Mouse (Mus musculus): ENCODE data around the gene Cad. TPM values are rescaled to one million over a fixed set of nuclear protein-coding genes. Genes with fewer than 3 reads are reported as not detected.
"Not testable (repeated sequence)": the region's sequence is repeated elsewhere in the genome, so short reads cannot be mapped to it uniquely, and the experiment has no call there.

Cad gene
- polyA plus RNA-seq, 1 experiment from 2014 or later, result 22.9 TPM

DNA sequence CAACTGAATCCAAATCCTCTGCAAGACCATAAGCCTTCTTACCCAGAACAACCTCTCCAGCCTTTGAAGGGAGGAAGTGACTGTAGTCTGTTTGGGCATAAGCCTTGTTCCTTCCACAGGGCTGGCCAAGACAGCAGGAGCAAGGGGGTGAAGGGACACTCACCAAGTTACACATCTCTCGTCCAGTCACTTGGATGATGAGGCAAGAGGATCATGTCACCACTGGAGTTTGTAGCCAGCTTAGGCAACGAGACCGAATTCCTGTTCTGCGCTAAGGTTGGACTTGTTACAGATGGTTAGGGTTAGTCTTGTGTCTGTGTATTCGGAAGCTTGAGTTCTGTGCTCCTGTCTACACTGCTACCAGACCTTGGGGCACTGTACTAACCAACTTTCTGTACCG lies 19.9 kb upstream of the Cad start:
- no peak for ATAC-seq (replicated peaks; ENCODE audit: insufficient number of reproducible peaks, low FRiP score, low TSS enrichment)
- Histone ChIP-seq H3K9ac (ENCODE audit: low read depth, low read length) (no peak overlapping the region), H3K27ac (ENCODE audit: low read depth, low read length) (no peak overlapping the region), H3K9me3 (replicated peaks; ENCODE audit: control insufficient read depth, low read length) (no peaks in the 10 kb centered on the region), H3K4me3 (ENCODE audit: low read depth, low read length) (no peak overlapping the region), H3K27me3 (ENCODE audit: control insufficient read depth, insufficient read depth, low read length) (no peaks in the 10 kb centered on the region), H3K36me3 (ENCODE audit: control insufficient read depth, insufficient read depth, low read length) (peaks cover 2% of the 10 kb centered on the region; the same call in 1 of the 2 replicates), H3K4me1 (ENCODE audit: control insufficient read depth, insufficient read depth, low read length) (no peaks in the 10 kb centered on the region), H3K4me2 (no peak overlapping the region)
- 87% methylated on average over 6 of the region's 6 CpGs for WGBS (ENCODE audit: insufficient replicate concordance)

DNA sequence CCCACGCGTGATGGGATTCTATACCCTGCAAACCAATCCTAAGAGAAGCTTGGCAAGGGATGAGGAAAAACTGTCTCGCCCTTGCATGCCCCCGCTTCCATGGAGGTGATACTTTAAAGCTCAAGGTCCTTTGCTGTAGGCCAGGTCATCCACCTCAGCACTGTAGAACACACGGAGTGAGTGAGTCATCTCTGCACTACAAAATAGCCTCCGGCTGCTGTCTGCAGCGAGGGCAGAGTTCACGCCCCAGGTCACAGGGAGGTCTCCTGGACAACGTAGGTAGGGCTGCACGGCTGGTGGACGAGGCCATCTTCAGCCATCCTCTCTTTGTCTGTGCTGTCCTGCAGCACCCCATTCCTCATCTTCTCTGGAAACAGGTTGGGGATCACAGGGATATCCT lies 18.0 kb upstream of the Cad start:
- WGBS (ENCODE audit: insufficient replicate concordance), result 81% methylated on average over 11 of the region's 11 CpGs
- not testable (repeated sequence) for H3K36me3 ChIP-seq (ENCODE audit: control insufficient read depth, insufficient read depth, low read length); H3K9me3 ChIP-seq (replicated peaks; ENCODE audit: control insufficient read depth, low read length); ATAC-seq (replicated peaks; ENCODE audit: insufficient number of reproducible peaks, low FRiP score, low TSS enrichment); H3K9ac ChIP-seq (ENCODE audit: low read depth, low read length); H3K4me2 ChIP-seq; H3K27ac ChIP-seq (ENCODE audit: low read depth, low read length); H3K4me3 ChIP-seq (ENCODE audit: low read depth, low read length); H3K4me1 ChIP-seq (ENCODE audit: control insufficient read depth, insufficient read depth, low read length); H3K27me3 ChIP-seq (ENCODE audit: control insufficient read depth, insufficient read depth, low read length)

DNA sequence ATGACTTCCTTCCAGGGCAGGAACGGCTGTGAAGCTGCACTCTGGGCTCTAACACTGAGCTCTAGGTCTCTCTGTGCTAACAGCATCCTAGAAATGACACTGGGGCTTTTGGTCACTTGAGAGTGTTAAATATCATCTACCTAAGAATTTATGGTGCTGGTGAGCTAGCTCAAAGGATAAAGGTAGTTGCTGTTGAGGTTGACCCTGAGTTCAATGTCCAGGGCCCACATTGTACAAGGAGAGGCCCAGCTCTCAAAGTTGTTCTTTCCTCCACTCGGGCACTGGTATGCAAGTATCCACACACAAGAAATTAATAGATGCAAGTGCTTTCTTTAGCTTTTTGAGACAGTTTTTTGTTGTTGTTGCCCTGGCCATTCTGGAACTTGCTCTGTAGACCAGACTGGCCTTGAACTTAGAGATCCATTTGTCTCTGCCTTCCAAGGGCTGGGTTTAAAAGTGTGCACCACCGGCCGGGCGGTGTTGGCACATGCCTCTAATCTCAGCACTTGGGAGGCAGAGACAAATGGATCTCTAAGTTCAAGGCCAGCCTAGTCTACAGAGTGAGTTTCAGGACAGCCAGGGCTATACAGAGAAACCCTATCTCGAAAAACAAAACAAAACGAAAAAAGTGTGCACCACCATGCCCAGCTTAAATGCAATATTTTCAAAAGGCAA lies 16.3 kb upstream of the Cad start:
- no peaks in the 10 kb centered on the region for H3K27me3 ChIP-seq (ENCODE audit: control insufficient read depth, insufficient read depth, low read length)
- ATAC-seq (replicated peaks; ENCODE audit: insufficient number of reproducible peaks, low FRiP score, low TSS enrichment), result no peak
- no peak overlapping the region for H3K27ac ChIP-seq (ENCODE audit: low read depth, low read length)
- H3K4me3 ChIP-seq (ENCODE audit: low read depth, low read length), result no peak overlapping the region
- WGBS (ENCODE audit: insufficient replicate concordance), result 82% methylated on average over 7 of the region's 7 CpGs
- no peak overlapping the region for H3K9ac ChIP-seq (ENCODE audit: low read depth, low read length)
- H3K4me1 ChIP-seq (ENCODE audit: control insufficient read depth, insufficient read depth, low read length), result no peaks in the 10 kb centered on the region
- no peak overlapping the region for H3K4me2 ChIP-seq
- H3K9me3 ChIP-seq (replicated peaks; ENCODE audit: control insufficient read depth, low read length), result no peaks in the 10 kb centered on the region
- H3K36me3 ChIP-seq (ENCODE audit: control insufficient read depth, insufficient read depth, low read length), result peaks cover 2% of the 10 kb centered on the region; the same call in 1 of the 2 replicates

DNA sequence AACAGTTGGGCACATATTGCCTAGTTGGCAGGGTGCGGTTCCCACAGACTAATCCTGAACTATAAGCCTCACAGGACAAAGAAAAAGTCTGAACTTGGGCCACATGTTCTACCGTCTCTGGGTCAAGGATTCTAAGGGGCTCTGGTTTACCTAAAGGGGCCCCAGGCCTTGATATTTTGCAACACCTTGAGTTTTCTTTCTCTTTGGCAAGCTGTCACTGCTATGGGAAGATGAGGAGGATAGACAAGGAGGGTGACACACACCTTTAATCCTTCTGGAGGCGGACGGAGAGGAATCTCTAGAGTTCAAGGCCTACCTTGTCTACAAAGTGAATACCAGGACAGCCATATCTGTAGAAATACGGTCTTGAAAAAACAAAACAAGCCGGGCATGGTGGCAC lies 8.2 kb upstream of the Cad start:
- no peak overlapping the region for H3K4me3 ChIP-seq (ENCODE audit: low read depth, low read length)
- WGBS (ENCODE audit: insufficient replicate concordance), result 89% methylated on average over 6 of the region's 6 CpGs
- H3K27me3 ChIP-seq (ENCODE audit: control insufficient read depth, insufficient read depth, low read length), result no peaks in the 10 kb centered on the region
- no peak overlapping the region for H3K27ac ChIP-seq (ENCODE audit: low read depth, low read length)
- H3K4me2 ChIP-seq, result no peak overlapping the region
- ATAC-seq (replicated peaks; ENCODE audit: insufficient number of reproducible peaks, low FRiP score, low TSS enrichment), result no peak
- H3K9ac ChIP-seq (ENCODE audit: low read depth, low read length), result no peak overlapping the region
- H3K9me3 ChIP-seq (replicated peaks; ENCODE audit: control insufficient read depth, low read length), result no peaks in the 10 kb centered on the region
- no peaks in the 10 kb centered on the region for H3K36me3 ChIP-seq (ENCODE audit: control insufficient read depth, insufficient read depth, low read length)
- H3K4me1 ChIP-seq (ENCODE audit: control insufficient read depth, insufficient read depth, low read length), result no peaks in the 10 kb centered on the region

DNA sequence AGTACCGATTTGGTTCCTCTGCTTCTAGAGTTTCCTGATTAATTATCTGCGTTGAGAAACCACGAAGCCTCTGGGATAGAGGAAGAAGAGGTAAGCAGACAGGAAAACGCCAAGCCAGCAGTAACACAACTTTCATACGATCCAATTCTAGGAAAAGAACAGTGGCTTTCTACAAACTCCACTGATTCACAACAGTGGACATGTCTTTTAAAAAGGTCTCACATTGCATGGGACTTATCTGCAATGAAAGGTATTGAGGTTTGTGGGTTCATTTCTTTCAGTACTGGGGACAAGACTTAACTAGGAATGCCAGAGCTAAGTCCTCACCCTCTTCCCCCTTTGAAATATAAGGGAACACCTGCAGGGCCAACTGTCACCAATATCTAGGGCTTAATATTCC lies 7.5 kb upstream of the Cad start:
- 60% methylated on average over 5 of the region's 5 CpGs for WGBS (ENCODE audit: insufficient replicate concordance)
- Histone ChIP-seq H3K4me3 (ENCODE audit: low read depth, low read length) (peak overlapping the region; percentile 76), H3K9ac (ENCODE audit: low read depth, low read length) (peak overlapping the region; percentile 89), H3K27ac (ENCODE audit: low read depth, low read length) (no peak overlapping the region), H3K4me1 (ENCODE audit: control insufficient read depth, insufficient read depth, low read length) (no peaks in the 10 kb centered on the region), H3K4me2 (peak overlapping the region; percentile 73), H3K27me3 (ENCODE audit: control insufficient read depth, insufficient read depth, low read length) (no peaks in the 10 kb centered on the region), H3K36me3 (ENCODE audit: control insufficient read depth, insufficient read depth, low read length) (no peaks in the 10 kb centered on the region), H3K9me3 (replicated peaks; ENCODE audit: control insufficient read depth, low read length) (no peaks in the 10 kb centered on the region)
- ATAC-seq (replicated peaks; ENCODE audit: insufficient number of reproducible peaks, low FRiP score, low TSS enrichment), result no peak

DNA sequence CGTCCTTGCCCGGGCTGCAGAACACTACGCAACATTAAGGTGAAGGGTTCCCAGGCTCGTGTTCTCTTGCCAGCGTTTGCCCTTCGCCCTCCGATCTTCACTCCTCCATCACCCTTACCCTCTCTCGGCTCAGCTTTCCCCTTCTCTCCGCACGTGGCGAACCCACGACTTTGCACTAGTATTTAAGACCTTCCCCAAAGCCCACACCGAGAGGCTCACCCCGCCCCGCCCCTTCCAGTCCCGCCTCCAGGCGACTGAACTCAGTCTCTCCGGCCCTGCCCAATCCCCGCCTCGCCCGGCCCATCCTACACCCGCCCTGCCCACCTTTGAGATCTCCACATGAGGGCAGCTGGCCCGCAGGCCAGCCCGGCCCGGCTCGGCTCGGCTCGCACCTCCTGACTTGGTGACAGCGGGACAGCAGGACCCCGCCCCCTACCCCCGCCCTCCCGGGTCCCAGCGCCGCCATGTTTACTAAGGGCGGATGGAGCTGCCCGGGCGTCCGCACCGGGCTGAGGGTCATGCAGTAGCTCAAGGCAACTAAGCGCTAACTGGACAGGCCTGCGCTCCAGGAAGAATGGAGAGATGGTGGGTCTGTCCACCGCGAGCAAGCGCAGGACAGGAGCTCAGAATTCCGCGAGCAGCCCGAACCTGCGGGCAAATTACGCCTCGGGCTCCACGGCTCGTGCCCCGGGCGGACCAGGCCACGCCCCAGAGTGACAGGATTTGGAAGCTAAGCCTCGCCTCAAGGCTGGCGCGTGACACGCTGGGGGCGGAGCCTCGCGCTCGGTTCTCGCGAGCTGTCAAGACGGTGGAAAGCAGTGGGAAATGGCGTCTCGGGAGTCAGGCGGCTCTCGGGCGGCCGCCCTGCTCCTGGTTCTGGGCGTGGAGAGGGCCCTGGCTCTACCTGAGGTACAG lies 6.5 kb upstream of the Cad start, which contains the start of gene Atraid:
Atraid (plus strand) TSS at position 465 of the 915 bp plus-strand sequence.
- Histone ChIP-seq H3K27me3 (ENCODE audit: control insufficient read depth, insufficient read depth, low read length) (no peaks in the 10 kb centered on the region), H3K9ac (ENCODE audit: low read depth, low read length) (peak within 1 kb of the TSS; percentile 89), H3K36me3 (ENCODE audit: control insufficient read depth, insufficient read depth, low read length) (no peaks in the 10 kb centered on the region), H3K4me3 (ENCODE audit: low read depth, low read length) (peak within 1 kb of the TSS; percentile 76), H3K9me3 (replicated peaks; ENCODE audit: control insufficient read depth, low read length) (no peaks in the 10 kb centered on the region), H3K4me1 (ENCODE audit: control insufficient read depth, insufficient read depth, low read length) (no peaks in the 10 kb centered on the region), H3K27ac (ENCODE audit: low read depth, low read length) (peak within 1 kb of the TSS; percentile 98), H3K4me2 (peak within 1 kb of the TSS; percentile 73)
- WGBS (ENCODE audit: insufficient replicate concordance), result under 1% methylated on average over 72 of the region's 73 CpGs
- peak; percentile 98 for ATAC-seq (replicated peaks; ENCODE audit: insufficient number of reproducible peaks, low FRiP score, low TSS enrichment)

DNA sequence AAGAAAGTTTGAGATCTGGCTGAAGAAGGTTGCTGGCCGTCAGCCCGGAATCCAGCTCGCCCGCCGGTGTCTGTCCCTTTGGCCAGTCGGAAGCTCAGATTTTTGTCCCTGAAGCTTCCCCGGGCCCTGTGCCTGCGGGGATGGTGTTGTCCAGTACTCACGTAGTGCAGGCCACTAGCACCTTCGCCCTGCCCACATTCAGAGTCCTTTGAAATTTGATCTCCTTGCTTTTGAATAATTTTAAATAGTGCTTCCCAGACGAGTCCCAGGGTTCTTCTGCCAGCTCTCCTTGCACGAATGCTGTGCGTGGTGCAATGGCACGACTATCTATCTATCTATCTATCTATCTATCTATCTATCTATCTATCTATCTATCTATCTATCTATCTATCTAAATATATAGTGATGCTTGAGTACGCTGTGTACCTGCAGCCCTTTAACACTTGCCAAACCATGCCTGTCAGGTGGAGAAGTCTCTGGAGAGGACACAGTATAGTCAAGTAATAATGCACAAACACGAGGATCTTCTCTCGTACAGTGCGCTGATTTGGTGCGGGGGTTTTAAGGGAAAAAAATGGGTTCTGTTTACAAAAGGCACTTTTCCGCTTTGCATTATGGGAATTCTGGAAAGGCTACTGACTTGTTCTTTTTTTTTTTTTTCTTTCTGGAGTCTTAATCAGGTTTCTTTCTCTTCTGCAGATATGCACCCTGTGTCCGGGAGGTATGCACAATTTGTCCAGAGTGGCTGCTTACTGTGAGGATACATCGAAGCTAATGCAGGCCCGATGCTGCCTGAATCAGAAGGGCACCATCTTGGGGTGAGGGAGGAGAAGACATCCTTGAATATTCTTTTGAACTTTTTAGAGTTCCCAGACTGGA lies 5.6 kb upstream of the Cad start, which contains the start of gene Slc5a6:
Slc5a6 (minus strand) TSS at position 162 of the 879 bp plus-strand sequence.
- H3K36me3 ChIP-seq (ENCODE audit: control insufficient read depth, insufficient read depth, low read length), result no peaks in the 10 kb centered on the region
- 1% methylated on average over 23 of the region's 23 CpGs for WGBS (ENCODE audit: insufficient replicate concordance)
- no peaks in the 10 kb centered on the region for H3K27me3 ChIP-seq (ENCODE audit: control insufficient read depth, insufficient read depth, low read length)
- H3K4me2 ChIP-seq, result peak within 1 kb of the TSS; percentile 73
- no peaks in the 10 kb centered on the region for H3K9me3 ChIP-seq (replicated peaks; ENCODE audit: control insufficient read depth, low read length)
- H3K4me3 ChIP-seq (ENCODE audit: low read depth, low read length), result peak within 1 kb of the TSS; percentile 76
- H3K9ac ChIP-seq (ENCODE audit: low read depth, low read length), result peak within 1 kb of the TSS; percentile 89
- peak; percentile 43; the same call in 1 of the 2 replicates for ATAC-seq (replicated peaks; ENCODE audit: insufficient number of reproducible peaks, low FRiP score, low TSS enrichment)
- H3K27ac ChIP-seq (ENCODE audit: low read depth, low read length), result peak within 1 kb of the TSS; percentile 98
- no peaks in the 10 kb centered on the region for H3K4me1 ChIP-seq (ENCODE audit: control insufficient read depth, insufficient read depth, low read length)

DNA sequence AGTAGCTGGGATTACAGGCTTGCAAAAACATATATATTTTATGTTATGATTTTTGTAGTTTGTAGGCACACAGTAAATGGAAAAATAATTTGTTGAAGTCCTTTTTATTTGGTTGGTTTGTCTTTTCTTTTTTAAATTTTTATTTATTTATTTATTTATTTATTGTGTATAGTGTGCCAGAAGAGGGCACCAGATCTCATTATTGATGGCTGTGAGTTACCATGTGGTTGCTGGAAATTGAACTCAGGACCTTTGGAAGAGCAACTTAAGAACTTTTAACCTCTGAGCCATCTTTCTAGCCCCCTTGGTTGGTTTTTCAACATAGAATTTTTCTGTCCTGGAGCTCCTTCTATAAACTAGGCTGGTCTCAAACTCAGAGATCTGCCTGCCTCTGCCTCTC lies 4.2 kb upstream of the Cad start:
- Histone ChIP-seq H3K4me3 (ENCODE audit: low read depth, low read length) (no peak overlapping the region), H3K36me3 (ENCODE audit: control insufficient read depth, insufficient read depth, low read length) (no peaks in the 10 kb centered on the region), H3K4me1 (ENCODE audit: control insufficient read depth, insufficient read depth, low read length) (peaks cover 2% of the 10 kb centered on the region; the same call in 1 of the 2 replicates), H3K4me2 (no peak overlapping the region), H3K9me3 (replicated peaks; ENCODE audit: control insufficient read depth, low read length) (no peaks in the 10 kb centered on the region), H3K27ac (ENCODE audit: low read depth, low read length) (no peak overlapping the region), H3K9ac (ENCODE audit: low read depth, low read length) (no peak overlapping the region), H3K27me3 (ENCODE audit: control insufficient read depth, insufficient read depth, low read length) (no peaks in the 10 kb centered on the region)
- ATAC-seq (replicated peaks; ENCODE audit: insufficient number of reproducible peaks, low FRiP score, low TSS enrichment), result no peak

All from heart, embryonic 11.5 days (tissue).